Mouse (Mus musculus): Measurements from ENCODE around the gene Pds5a.
"Not testable (repeated sequence)": the region's sequence is repeated elsewhere in the genome, so short reads cannot be mapped to it uniquely, and the experiment has no call there.

The Pds5a gene

GRCm38 (mm10) chr5:65694076-65694475 lies 4.0 kb downstream of the Pds5a start:
- DNase-seq = not testable (repeated sequence)

- DNase-seq = no peak
Measured at GRCm38 (mm10) chr5:65693018-65693417, 5.1 kb downstream of the Pds5a start.

GRCm38 (mm10) chr5:65688806-65689205 lies 9.3 kb downstream of the Pds5a start:
- no peak for DNase-seq

GRCm38 (mm10) chr5:65686806-65687205 lies 11.3 kb downstream of the Pds5a start:
- DNase-seq = no peak

- no peak for DNase-seq
Measured at GRCm38 (mm10) chr5:65678826-65679225, 19.2 kb downstream of the Pds5a start.

- no peak for DNase-seq
Measured at GRCm38 (mm10) chr5:65672162-65672561, 25.9 kb downstream of the Pds5a start.

GRCm38 (mm10) chr5:65667644-65668043 lies 30.4 kb downstream of the Pds5a start:
- DNase-seq = no peak

- DNase-seq = no peak
Measured at GRCm38 (mm10) chr5:65665370-65665769, 32.7 kb downstream of the Pds5a start.

- DNase-seq = no peak
Measured at GRCm38 (mm10) chr5:65661958-65662357, 36.1 kb downstream of the Pds5a start.

- DNase-seq = no peak
Measured at GRCm38 (mm10) chr5:65653786-65654185, 44.3 kb downstream of the Pds5a start.

GRCm38 (mm10) chr5:65638896-65639295 lies 59.2 kb downstream of the Pds5a start:
- DNase-seq = no peak

- no peak for DNase-seq
Measured at GRCm38 (mm10) chr5:65624340-65624739, 73.7 kb downstream of the Pds5a start.

GRCm38 (mm10) chr5:65613152-65613924 lies 84.7 kb downstream of the Pds5a start:
- DNase-seq = no peak

- no peak for DNase-seq
Measured at GRCm38 (mm10) chr5:65610541-65610940, 87.5 kb downstream of the Pds5a start.

- DNase-seq = no peak
Measured at GRCm38 (mm10) chr5:65609769-65610168, 88.3 kb downstream of the Pds5a start.

- no peak for DNase-seq
Measured at GRCm38 (mm10) chr5:65606820-65607219, 91.3 kb downstream of the Pds5a start.

GRCm38 (mm10) chr5:65599681-65600080 lies 98.4 kb downstream of the Pds5a start:
- no peak for DNase-seq

GRCm38 (mm10) chr5:65592421-65592820 lies 105.7 kb downstream of the Pds5a start:
- DNase-seq = no peak

GRCm38 (mm10) chr5:65590199-65590598 lies 107.9 kb downstream of the Pds5a start:
- DNase-seq = no peak

- no peak for DNase-seq
Measured at GRCm38 (mm10) chr5:65586291-65586690, 111.8 kb downstream of the Pds5a start.

GRCm38 (mm10) chr5:65578545-65578944 lies 119.5 kb downstream of the Pds5a start:
- DNase-seq = no peak

- no peak for DNase-seq
Measured at GRCm38 (mm10) chr5:65575896-65576295, 122.2 kb downstream of the Pds5a start.

- DNase-seq = no peak
Measured at GRCm38 (mm10) chr5:65574876-65575275, 123.2 kb downstream of the Pds5a start.

GRCm38 (mm10) chr5:65565486-65565885 lies 132.6 kb downstream of the Pds5a start:
- DNase-seq = no peak

All from cerebellum, adult 11-12 months (tissue).